Mouse (Mus musculus) embryonic fibroblast, embryonic 13.5 days (primary cell): ENCODE data around the gene Angptl8. TPM values are rescaled to one million over a fixed set of nuclear protein-coding genes. Genes with fewer than 3 reads are reported as not detected.
"Not testable (repeated sequence)": the region's sequence is repeated elsewhere in the genome, so short reads cannot be mapped to it uniquely, and the experiment has no call there.

Experiments used
- H3K27ac ChIP-seq: 2 replicates; pipeline ENCODE4 v1.5.1; 2012; ENCODE audit warnings: low read length, control low read depth, inconsistent platforms; ENCODE audit not compliant: insufficient read depth
- H3K4me1 ChIP-seq: 2 replicates; pipeline ENCODE4 v1.6.1; 2011; ENCODE audit warnings: low read length; ENCODE audit not compliant: control insufficient read depth, insufficient read depth
- H3K4me3 ChIP-seq: 2 replicates; pipeline ENCODE4 v1.5.1; 2011; ENCODE audit warnings: mild to moderate bottlenecking, control low read depth, low read length; ENCODE audit not compliant: insufficient read depth
- CTCF ChIP-seq: IDR thresholded peaks from 2 replicates; pipeline ENCODE4 v1.5.1; 2011; ENCODE audit warnings: mild to moderate bottlenecking, control low read depth, low read length, moderate library complexity, borderline replicate concordance; ENCODE audit not compliant: insufficient read depth
- POLR2A ChIP-seq: IDR thresholded peaks from 2 replicates; pipeline ENCODE4 v1.6.1; 2011; ENCODE audit warnings: low read depth, mild to moderate bottlenecking, control low read depth, low read length, moderate library complexity
- polyA plus RNA-seq: library from polyadenylated mRNA; stranded (reverse); fragments of >200 nt; gene quantifications from 2 replicates; pipeline ENCODE4 v1.2.4, GENCODE M21; 2011; ENCODE audit warnings: low read depth; ENCODE audit not compliant: missing spikeins, insufficient read length

Gene Angptl8
- not detected in 2 replicates for polyA plus RNA-seq

DNA sequence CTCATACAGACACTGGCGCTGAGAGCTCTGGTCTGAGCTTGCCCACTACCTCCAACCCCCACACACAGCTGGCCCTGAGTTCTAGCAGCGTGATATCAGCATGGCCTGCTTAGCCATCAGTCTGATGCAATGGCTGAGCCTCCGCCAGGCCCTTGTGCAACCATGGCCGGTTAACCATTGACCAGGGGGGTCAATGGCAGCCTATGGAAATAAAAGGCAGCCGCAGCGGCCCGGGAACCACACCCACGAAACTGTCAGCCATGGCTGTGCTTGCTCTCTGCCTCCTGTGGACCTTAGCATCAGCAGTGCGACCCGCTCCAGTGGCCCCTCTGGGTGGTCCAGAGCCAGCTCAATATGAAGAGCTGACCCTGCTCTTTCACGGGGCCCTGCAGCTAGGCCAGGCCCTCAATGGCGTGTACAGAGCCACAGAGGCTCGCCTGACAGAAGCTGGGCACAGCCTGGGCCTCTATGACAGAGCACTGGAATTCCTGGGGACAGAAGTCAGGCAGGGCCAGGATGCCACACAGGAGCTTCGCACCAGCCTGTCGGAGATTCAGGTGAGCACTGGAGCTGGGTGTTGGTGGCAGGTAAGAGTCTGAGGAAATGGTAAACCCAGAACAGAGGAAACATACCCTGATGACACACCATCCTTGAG, at the start of gene Angptl8:
Gene Angptl8 (plus strand): TSS at position 253 of the 655 bp plus-strand sequence.
- H3K27ac ChIP-seq, result no peak within 1 kb of the TSS
- no peak within 1 kb of the TSS for H3K4me3 ChIP-seq
- H3K4me1 ChIP-seq, result no peaks in the 10 kb centered on the region

DNA sequence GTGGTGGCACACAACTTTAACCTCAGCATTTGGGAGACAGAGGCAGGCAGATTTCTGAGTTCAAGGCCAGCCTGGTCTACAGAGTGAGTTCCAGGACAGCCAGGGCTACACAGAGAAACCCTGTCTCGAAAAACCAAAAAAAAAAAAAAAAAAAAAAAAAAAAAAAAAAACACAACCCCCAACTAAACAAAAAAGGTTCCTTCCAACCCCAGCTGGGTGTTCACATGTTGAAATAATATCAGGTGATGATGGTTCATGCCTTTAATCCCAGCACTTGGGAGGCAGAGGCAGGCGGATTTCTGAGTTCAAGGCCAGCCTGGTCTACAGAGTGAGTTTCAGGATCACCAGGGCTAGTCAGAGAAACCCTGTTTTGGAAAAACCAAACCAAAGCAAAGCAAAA, 49.0 kb upstream of the Angptl8 start:
- H3K4me3 ChIP-seq, H3K27ac ChIP-seq, H3K4me1 ChIP-seq: not testable (repeated sequence)

More for the DNA sequence above, at the start of gene Angptl8:
- TF ChIP-seq CTCF (no peak), POLR2A (no peak)

DNA sequence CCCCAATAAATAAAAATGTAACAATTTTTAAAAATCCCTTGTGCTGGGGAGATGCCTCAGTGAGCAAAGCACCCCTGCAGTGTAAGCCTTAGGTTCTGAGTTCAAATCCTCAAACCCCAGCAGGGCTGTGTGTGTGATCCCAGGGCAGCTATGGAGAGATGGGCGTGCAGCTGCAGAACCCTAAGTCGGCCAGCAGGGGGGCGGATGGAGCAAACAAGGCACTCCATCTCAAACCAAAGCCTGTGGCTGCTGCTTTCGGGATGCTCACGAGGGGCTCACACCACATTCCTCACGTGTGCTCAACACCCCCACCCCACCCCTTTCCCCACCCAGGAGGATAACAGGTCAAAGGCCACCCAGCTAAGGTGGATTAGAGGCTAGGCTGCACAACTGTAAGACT, 48.4 kb upstream of the Angptl8 start:
- peak overlapping the region; percentile 73; the same call in 1 of the 2 replicates for H3K27ac ChIP-seq
- peaks cover 9% of the 10 kb centered on the region; the same call in 1 of the 2 replicates for H3K4me1 ChIP-seq
- TF ChIP-seq POLR2A (no peak), CTCF (peak; percentile 50; the same call in 1 of the 2 replicates)
- H3K4me3 ChIP-seq, result no peak overlapping the region

DNA sequence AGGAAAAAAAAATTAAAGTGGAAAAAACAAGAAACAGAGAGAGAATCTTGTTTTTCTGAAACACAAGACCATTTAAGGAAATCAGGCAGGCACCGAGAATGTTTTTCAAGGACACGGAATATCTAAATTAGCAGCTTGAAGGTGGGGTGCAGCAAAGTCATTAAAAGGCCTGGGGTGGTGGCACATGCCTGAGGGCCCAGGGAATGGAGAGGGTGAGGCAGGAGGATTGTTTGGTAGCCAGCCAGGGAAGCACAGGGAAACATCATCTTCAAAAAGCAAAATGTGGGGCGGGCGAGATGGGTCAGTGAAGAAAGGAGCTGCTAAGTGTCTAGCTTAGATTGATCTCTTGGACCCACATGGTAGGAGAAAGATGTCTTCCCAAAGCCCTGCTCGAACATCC, 47.7 kb upstream of the Angptl8 start:
- H3K27ac ChIP-seq, result peak overlapping the region; percentile 73
- TF ChIP-seq POLR2A, result no peak
- no peak for TF ChIP-seq CTCF
- no peak overlapping the region for H3K4me3 ChIP-seq

DNA sequence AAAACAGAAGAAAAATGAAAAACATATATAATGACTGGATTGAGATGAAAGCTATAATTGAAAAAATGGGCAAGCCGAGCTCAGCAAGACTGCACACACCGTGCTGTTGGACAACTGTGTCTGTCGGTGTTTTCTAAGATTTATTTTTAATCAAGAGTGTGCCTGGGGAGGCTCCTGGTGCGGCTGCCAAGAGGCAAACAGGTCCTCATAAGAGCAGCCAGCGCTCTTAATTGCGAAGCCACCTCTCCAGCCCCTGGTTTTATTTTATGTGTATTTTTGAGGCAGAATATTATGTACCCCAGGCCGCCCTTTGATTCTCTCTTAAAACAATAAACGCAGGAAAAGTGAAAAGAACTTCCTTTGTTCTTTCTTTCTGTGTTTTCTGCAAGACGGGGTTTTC, 47.1 kb upstream of the Angptl8 start:
- TF ChIP-seq POLR2A (no peak), CTCF (no peak)
- Histone ChIP-seq H3K4me1 (peaks cover 6% of the 10 kb centered on the region; the same call in 1 of the 2 replicates), H3K27ac (peak overlapping the region; percentile 73), H3K4me3 (no peak overlapping the region)

More for the DNA sequence above, 47.7 kb upstream of the Angptl8 start:
- H3K4me1 ChIP-seq, result peaks cover 6% of the 10 kb centered on the region; the same call in 1 of the 2 replicates

DNA sequence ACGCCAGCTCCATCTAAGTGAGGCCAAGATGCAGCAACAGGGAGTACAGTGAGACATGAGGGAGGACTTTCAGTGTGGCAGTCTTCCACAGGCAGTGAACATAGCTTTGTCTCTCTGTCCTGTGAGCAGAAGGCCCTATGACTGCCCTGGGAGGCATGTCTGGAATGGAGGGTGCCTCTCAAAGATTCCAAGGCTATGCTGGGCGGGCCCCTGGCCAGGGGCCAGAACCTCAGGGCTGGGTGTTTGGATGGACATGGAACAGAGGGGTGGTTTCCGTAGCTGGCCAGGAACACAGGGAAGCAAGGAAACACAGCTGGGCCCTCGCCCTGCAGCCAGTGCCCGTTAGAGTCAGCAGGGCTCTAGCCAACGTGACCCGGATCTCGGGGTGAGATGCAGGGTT, 43.4 kb upstream of the Angptl8 start:
- peak overlapping the region; percentile 64 for H3K27ac ChIP-seq
- peaks cover 9% of the 10 kb centered on the region; the same call in 1 of the 2 replicates for H3K4me1 ChIP-seq
- H3K4me3 ChIP-seq, result no peak overlapping the region
- TF ChIP-seq CTCF, result no peak
- no peak; the same call in 1 of the 2 replicates for TF ChIP-seq POLR2A

DNA sequence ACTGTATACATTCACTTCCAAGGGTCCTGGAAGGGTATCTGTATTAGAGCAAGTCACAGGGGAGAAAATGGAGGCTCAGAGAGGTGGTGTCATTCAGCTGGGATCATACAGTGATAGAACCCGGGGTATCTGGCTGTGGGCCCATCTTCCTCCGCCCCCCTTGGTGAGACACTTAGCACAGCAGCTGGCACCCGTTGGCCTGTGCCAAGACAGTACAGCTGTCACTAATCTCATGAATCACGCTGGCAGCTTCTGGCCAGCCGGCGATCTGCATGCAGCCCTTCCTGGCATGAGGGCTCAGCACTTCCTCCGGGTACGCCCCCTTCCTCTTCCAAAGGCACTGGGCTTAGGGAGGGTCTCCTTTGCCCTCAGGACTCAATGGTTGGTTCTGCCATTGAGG, 42.7 kb upstream of the Angptl8 start:
- H3K4me3 ChIP-seq, result no peak overlapping the region
- peak overlapping the region; percentile 55 for H3K27ac ChIP-seq
- no peak for TF ChIP-seq CTCF
- TF ChIP-seq POLR2A, result no peak
- peaks cover 8% of the 10 kb centered on the region; the same call in 1 of the 2 replicates for H3K4me1 ChIP-seq

DNA sequence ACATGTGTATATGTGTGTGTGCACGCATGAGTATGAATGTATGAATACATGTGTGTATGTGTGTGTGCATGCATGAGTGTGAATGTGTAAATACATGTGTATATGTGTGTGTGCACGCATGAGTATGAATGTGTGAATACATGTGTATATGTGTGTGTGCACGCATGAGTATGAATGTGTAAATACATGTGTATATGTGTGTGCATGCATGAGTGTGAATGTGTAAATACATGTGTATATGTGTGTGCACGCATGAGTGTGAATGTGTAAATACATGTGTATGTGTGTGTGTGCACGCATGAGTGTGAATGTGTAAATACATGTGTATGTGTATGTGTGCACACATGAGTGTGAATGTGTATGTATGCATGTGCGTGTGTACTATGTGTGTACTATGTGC, 41.8 kb upstream of the Angptl8 start:
- H3K4me1 ChIP-seq, H3K27ac ChIP-seq, H3K4me3 ChIP-seq: not testable (repeated sequence)
- TF ChIP-seq POLR2A, result 0 out of 2 replicates have a peak, but pooled peaks have one; percentile 26

DNA sequence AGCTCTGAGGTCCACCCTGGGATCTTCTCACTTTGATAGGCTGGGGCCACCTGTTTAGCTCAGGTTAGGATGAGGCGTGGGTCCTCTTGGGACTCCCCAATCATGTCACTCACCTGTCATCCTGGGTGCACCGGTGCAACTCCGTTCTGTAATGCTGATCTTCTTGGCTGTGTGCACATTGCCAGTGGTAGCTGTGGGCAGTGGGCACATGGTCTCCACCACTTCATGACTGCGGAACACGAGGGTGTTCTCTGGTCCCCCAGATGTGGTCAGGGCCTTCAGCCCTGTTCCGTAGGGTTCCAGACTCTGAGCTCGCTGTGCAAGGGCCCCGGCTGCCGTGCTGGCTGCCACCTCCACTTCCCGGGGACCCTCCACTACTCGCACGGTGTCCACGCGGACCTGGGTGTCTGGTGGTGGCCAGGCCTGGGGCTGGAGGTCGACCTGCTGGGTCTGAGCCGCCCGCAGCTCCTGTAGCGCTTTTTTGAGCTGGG, 40.9 kb upstream of the Angptl8 start:
- H3K27ac ChIP-seq, result no peak overlapping the region
- TF ChIP-seq POLR2A, result no peak
- no peak for TF ChIP-seq CTCF
- peaks cover 10% of the 10 kb centered on the region; the same call in 1 of the 2 replicates for H3K4me1 ChIP-seq
- H3K4me3 ChIP-seq, result no peak overlapping the region

DNA sequence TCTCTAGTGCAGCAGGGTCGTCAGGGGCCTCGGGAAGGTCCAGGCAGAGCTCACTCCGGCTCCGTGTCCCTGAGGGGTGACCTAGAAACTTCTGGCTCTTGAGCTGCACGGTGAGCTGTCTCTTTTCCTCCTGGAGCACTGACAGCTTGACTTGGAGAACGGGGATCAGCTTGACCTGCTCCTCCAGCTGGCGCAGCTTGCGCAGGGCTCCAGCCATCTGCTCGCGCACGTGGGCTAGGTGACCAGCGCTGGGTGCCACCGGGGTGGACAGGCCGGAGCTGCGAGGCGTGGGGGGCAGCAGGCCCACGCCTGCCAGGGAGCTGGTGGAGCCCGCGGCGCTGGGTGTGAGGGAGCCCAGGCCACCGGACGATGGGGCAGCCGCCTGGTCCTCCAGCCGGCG, 40.4 kb upstream of the Angptl8 start:
- TF ChIP-seq POLR2A (no peak), CTCF (no peak)
- Histone ChIP-seq H3K27ac (no peak overlapping the region), H3K4me1 (peaks cover 10% of the 10 kb centered on the region; the same call in 1 of the 2 replicates), H3K4me3 (no peak overlapping the region)
